Mouse (Mus musculus): ENCODE measurements at regions not wholly inside any gene's neighbourhood (a gene's known extent, or its start where the extent isn't known, plus 50 kb on each side); places are given as distances from the start of the nearest gene placed in this dataset.
"Not testable (repeated sequence)": the region's sequence is repeated elsewhere in the genome, so short reads cannot be mapped to it uniquely, and the experiment has no call there.

DNA sequence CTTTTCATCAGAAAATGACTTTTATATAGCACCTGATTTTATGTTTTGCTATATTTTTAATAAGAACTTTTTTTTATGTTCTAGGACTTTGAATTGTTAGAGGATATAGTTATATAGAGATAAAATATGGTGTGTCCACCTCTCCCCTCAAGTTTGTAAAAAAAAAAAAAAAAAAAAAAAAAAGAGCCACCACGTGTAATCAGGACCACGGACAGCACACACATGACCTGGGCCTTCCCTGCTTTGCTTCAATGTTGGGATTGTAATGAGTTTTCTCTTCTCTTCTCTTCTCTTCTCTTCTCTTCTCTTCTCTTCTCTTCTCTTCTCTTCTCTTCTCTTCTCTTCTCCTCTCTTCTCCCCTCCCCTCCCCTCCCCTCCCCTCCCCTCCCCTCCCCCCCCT is 78.5 kb downstream of the 1700010I14Rik start:
- DNase-seq: not testable (repeated sequence)

DNA sequence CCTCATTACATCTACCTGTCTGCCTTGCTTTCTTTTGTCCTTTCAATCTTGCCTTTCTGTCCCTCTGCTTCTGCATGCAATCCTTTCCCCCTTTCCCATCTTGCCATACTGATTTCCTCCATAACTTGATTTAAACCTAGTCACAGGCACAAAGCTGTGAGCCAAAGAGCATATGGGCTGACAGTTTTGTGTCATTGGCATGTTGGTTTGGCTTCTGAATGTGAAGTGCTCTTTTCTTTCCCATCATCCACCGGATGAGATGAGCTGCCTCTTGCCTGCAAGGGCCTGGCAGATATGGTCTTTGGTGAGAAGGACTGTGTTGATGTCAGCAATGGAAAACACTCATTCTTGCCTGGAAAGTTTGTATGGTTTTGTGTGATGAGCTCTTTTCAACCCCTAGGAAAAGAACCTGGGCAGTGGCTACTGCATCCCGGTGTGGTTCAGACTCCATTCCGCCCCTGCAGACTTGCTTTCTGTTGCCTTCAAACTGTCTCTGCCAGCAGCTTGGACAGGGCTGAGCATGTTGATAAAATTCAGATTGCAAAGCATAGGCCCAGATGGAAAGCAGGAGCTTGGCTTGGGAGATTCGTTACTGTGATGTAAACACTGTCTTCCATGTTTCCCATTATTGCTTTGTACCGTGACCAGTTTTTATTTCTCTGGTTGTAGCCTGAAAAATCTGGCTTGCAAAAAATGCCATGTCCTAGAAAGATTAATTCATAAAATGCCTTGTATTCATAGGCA is 80.9 kb downstream of the 1700010I14Rik start:
- DNase-seq: no peak

DNA sequence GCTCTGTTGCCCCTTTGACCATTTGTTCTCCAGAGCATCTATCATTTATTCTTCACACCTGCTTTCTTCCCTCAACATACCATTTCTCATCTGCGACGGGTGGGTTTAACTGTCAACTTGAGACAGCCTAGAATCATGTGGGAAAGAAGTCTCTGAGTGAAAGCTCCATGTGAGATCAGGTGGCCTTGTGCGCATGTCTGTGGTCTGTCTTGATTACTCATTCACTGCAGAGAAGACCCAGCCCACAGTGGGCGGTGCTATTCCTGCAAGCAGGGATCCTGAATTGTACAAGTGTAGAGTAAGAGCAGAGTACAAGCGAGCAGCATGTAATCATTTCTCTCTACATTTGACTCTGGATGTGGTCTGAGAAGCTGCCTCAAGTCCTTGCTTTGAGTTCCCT is 95.5 kb downstream of the 1700010I14Rik start:
- DNase-seq: no peak

DNA sequence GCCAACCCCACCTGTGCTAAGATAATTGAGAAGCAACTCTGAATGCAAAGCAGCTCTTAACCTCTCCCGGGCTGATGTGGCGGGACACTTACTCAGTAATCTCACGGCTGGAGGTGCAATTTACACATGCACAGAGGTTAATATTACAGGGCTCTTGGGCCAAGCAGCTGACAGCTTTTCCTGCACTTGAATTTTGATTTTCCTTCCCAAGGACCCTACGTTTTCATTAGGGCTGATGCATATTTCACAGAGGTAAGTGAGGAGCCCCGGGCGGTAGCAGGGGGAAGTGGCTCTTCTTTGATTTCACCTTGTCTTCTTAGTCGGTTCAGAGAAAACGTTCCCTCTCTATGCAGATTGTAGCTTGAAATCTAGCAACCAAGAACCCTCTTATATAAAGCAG is 139.7 kb downstream of the 1700010I14Rik start:
- DNase-seq: no peak

DNA sequence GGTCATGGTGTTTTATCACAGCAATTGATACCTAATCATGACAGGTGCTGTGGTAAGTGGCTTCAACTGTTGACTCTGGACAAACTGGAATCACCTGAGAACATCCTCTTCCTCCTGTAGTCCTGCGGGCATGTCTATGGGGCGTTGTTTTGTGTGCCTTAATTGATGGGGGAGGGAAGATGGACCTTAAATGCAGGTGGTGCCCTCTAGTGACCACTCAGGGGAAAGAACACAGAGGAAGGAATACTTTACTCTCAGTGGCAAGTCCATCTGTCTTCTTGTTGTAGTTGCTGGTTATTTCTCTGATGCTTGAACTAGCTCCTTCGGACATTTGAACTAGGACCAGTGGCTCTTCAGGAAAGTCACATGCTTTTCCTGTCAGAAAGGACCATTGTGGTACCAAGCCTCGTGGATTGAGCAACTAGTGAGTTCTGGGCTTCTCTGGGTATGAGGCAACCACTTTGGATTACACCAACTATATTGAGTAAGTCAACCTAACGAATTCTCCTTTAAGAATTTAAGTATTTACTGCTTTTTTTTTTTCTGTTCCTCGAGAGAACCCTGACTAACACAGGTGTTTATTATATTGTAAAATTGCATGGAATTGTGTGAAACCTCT is 157.6 kb downstream of the 1700010I14Rik start:
- no peak for DNase-seq

DNA sequence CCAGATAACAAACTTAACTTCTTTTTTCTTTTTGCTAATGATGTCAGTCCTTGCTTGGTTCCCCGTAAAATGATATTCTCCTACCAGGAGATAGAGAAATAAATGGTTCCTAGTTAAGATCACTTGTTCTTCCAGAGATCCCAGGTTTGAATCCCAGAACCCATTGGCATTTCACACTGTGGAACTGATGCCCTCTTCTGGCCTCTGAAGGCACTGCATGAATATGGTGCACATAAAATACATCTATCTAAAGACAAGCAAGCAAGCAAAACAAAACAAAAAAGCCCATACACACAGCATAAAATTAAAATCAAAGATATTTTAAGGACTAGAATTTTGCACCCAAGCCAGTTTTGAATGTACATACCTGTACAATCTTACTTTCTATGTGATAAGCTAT is 162.5 kb downstream of the 1700010I14Rik start:
- DNase-seq: no peak

DNA sequence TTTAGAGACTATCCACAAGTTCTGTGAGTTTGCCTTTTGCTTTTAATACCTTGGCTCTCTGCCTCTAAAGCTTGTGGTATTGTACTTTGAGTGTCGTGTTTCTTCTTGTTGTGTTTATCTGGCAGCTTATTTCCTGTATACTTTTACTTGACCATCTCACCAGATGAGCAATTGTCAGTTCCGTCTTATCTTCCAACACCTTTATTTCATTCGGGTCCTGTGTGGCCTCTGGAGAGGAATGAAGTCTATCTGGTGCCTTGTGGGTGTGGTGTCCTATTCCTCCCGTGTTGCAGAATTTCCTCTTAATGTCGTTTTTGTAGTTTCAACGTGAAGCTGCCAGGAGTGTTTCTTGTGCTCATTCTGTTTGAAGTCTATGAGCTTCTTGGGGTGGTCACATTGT is 174.0 kb downstream of the 1700010I14Rik start:
- no peak for DNase-seq

DNA sequence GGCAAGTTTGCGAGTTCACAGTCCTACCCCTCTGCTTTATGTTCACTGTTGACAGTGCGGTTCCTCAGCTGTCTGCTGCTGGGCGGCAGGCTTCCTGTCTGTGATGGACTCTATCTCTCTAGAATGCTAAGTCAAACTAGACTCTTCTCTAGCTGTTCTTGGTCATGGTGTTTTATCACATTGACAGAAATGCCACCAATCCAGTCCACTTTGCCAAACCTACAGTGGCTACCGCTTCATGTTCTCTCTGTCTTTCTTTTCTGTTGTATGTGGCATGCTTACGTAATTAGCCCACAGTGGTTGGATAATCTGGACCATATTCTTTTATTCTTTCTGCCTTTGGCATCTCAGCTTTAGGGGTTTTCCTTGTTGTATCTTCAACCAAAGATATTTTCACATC is 174.5 kb downstream of the 1700010I14Rik start:
- no peak for DNase-seq

DNA sequence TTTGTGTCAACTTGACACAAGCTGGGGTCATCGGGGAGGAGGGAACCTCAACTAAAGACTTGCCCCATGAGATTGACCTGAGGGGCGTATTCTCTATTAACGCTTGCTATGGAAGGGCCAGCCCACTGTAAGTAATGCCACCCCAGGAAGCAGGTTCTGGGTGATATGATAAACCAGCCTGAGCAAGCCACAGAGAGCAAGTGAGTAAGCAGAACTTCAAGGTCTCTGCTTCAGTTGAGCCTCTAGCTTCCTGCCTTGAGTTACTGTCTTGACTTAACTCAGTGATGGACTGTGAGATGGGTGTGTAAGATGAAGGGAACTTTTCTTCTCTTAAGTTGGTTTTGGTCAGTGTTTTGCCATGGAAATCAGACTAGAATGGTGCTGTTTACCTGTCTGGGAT is 175.2 kb downstream of the 1700010I14Rik start:
- no peak for DNase-seq

DNA sequence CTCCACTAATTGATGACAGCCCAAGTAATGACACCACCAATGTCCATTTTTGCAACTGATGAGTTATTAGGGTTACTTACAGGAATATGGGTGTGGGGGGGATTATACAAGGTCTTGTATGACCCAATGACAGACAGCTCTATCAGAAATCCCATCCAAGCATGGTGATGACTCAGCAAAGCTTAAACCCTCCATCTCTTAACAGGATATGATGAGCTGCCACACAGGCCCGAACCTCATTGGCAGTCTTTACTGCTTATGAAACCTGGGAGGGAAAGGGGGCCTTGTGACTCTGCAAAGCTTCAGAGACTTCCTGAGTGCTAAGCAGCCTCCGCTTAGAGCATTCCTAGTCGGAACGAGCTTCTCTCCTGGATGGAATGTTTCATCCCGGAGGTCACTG is 176.4 kb downstream of the 1700010I14Rik start:
- DNase-seq: no peak

DNA sequence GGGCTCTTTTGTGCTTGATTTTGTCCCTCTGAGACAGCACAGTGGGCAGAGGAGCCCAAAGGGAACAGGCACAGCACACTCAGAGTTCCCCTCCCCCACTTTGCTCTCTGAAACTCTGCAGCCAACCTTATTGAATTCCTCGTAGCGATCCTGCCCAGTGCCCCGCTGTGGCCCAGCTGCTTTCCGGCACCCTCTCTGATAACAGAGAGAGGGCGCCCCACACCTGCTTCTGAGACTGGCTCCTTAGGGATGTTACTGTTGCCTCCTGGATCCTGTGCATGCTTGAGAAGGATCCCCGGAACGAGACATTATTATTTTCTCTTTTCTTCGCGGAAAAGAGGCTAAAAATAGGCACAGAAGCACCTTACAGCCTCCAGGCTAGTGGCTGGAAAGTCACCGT is 179.0 kb downstream of the 1700010I14Rik start:
- DNase-seq: peak; percentile 15 to 29

DNA sequence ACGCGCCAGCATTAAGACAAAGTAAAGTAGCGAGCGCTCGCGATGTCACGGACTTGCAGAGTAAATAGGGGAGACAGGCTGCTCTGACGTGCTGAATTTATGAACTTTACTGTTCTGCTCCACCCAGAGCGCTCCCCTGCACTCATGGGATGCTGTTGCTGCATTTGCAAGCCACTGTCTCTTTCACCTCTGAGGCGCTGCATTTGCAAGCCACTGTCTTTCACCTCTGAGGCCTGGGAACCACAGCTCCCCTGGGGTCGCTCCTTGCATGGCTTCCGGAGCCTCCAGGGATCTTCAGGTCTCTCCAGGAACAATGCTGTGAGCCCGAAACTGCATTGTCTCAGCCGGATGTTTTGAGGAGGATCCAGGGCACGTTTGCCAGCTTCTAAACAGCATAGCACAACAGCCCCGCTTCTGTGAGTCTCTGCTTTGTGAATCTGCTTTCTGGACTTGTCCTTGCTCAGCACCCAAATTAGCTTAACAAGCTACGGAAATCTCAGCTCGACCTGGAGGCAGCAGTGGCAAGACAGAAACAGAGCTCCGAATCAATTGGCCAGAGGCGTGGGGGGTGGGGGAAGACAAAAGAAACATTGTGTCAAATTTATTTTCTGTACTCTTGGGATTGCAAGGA is 179.6 kb downstream of the 1700010I14Rik start:
- peak; percentile 12 to 37 for DNase-seq

DNA sequence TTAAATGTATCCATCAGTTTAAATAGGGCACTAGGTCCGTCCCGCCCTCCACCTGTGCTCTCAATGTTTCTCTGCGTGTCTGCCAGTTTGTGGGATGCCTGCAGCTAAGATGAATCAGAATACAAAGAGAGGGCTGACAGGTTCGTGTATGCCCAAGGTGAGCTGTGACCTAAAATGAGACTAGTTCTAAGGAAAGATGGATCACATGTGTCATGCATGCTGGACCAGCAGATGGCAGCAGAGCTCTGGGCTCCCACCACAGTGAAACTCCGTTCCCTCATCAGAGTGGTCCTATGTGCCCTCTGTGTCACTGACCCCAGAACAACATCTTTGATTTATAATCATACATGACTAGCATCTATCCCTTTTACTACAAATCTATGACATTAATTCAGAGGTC is 180.3 kb downstream of the 1700010I14Rik start:
- DNase-seq: peak; percentile 42 to 69

DNA sequence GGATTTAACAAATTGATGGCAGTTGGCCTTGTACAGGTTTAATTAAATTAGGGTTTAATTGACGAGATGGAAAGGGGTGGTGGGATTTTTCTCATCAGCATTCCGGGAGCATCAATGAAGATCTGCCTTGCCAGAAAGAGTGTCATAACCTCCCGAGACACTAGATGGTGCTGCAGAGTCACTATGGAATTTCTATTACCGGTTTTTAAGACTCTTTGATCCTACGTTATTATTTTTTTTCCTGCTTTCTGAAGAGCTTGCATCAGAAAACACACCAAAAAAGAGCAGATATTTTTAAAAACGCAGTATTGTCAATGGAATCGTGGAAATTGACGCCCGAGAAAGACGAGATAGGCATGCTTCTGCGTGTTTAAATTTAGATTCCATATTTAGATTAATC is 181.2 kb downstream of the 1700010I14Rik start:
- DNase-seq: peak in 1 of 2 experiments; percentile 63

DNA sequence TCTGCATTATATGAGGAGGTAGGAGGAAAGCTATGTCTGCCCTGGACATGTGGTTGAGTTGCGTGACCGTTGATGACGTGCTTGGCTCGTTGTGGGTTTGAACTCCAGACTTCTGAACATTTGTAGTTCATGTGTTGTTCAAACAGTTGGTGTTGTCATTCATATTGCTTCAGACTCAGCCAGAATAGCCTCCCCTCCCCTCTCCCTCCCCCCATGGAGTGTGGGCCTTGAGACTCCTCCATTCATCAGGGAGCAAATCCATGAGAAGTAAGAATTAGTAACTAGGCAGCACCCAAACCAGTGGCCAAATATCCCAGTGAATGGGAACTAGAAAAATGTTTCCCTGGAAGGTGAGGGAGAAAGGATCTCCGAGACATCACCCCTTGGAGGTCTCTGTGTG is 209.0 kb downstream of the 1700010I14Rik start:
- DNase-seq: no peak

DNA sequence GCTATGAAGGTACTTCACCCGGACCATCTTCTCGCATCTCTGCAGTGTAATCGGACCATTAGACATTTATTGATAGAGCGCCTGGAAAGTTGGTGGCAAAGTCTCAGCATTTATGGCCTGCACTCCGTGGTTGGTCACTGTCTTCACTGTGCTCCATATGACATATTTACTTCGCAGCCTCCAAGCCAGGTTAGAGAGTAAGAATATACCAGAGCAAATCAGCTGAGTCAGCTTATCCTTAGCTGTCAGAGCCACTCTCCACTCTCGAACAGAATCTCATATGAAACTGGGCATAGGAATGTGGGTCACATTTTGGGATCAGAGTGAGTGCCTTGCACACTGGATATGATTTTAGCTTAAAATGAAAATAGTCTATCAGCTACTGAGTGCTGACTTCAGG is 212.3 kb downstream of the 1700010I14Rik start:
- DNase-seq: no peak

DNA sequence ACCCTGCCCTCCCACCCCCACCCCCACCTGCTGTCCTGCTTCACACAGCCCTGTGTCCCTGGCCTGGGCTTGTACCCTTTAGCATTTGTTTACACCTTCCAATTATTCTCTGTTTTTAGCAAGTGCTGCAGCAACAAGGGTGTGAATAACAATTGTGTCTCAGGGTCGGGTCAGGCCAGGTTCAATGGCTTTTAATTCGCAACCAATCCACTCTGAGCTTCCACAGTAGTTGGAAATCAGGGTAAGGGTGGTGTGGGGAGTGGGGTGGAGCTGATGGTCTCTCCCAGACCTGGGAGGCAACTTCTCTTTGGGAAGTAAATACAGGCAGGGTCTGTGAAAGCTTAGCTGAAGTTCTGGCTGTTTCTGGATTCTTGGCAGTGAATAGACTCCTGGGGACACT is 214.4 kb downstream of the 1700010I14Rik start:
- DNase-seq: no peak

DNA sequence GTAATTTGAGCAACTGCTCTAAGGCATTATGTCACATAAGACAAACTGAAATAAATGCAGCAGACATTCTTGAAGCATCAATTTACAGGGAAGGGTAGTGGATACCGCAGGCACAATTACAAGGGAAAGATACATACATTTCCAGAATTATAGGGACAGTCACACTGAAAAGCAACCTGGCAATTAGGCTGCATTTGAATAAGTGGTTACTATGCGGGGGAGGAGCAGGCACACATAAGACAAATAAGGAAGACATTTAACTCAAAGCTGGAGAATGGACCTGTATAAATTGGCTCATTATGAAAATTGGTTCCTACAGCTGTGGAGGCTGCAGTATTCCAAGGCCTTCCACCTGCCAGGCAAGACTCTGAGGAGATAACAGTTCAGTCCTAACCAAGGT is 211.2 kb upstream of the Gm17728 start:
- DNase-seq: no peak

DNA sequence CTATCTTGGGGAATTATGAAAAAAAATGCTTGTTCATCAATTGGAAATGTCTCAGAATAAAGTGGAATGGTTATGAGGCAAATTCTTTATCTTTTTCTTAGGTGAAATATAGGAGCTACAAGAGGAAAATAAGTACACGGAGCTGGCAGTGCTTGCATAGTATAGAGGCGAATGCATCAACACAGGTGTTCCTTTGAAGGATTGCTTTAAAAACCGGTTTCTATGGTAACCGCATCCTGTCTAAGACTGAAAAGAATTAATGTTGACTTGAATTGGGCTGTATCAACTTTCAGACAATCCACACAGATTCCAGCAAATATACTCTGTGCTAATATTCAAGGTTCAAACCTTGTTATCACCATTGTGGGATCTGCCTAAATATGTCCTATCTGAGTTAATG is 198.8 kb upstream of the Gm17728 start:
- DNase-seq: no peak

DNA sequence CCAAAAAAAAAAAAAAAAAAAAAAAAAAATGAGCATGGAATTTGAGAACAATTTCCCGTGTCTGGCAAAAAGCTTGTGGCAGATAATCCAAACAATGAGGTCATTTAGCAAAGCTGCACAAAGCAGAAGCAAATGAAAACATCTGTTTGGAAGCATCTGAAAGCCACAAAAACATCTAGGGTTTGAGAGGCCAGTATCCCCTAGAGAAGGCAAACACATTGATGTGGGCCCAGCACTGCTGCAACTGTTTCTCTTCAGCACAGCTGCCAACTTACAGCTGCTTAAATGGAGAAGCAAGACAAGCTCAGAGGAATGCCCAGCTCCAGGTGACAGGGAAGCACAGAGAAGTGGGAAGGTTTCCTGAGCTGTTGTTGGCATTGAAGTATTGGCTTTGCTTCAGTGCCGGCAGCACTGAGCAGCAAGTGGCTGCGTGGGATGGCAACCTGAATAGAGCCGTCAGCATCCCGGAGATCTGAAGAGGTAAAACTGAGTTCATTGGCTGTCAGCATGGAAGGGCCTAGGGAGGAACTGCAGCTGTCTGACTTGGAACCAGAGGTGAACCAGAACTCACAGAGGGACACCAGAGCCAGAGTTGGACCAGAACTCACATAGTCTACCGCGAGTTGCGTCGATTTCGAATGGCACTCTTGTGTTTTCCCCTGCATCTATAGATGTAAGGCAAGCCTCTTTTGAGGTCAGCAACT is 193.8 kb upstream of the Gm17728 start:
- no peak for DNase-seq

DNA sequence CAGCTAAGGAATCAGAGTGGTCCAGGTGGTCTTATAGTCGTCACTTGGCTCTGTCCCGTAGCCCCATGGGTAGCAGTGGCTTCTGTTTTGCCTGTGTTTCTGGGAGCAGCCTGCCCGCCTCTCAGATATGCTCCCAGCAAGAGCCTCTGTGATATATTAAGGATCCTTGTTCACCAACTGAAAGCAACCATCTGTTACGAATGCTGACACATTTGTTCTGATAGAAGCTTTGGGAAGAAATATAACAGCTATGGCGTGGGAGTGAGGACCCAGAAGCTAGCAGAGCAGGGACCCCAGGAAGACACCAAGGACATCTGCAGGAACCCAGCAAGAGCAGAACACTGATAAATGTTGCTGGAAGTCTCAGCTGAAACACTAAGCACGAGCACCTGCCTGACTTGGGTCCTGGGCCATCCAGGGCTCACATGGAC is 186.7 kb upstream of the Gm17728 start:
- DNase-seq: no peak

DNA sequence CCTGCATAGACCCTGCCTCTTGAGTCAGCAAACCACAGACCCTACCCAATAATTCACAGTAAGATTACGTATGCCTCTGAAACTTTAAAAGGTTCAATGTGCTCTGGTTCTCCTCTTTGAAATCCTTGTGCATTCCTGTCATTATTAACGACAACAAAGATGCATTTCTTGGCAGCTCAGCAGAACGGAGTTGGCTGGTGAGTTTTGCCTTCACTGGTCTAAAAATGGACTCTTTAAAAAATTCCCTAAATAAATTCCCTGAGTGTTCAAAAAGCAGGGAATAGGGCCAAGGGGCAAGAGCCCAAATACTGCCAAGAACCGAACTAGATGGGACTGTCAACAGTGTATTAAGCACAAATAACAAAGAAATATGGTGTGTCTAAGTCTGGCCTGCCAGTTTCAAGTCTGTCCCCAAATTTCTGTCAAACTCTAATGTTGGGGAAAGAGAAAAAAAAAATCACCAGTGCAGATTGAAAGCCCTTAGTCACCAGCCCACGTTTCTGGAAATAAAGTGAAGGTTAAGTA is 163.2 kb upstream of the Gm17728 start:
- peak in 1 of 2 experiments; percentile 35 for DNase-seq

DNA sequence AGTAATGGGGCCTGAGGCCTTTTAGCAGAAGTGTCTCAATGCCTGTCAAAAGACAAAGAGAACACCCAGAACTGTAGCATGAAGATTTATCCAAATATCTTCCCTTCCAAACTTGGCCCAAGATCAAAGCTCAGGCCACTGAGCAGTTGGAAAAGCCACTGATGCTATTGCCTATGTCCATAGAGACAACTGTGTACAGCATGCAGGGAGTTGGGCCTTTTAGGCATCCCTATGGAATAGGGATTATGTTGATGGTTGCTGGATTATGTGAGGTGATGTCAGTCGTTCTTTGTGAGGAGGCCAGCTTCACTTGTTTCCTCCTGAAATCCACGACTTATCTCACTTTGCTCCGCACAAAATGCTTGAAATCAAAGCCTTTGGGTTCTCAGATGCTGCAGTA is 153.1 kb upstream of the Gm17728 start:
- DNase-seq: no peak
